Mouse (Mus musculus) heart, embryonic 16.5 days (tissue): Measurements from ENCODE around the gene Tada1. TPM values are rescaled to one million over a fixed set of nuclear protein-coding genes. Genes with fewer than 3 reads are reported as not detected.

ENCODE experiments used
- ATAC-seq: fragments of 200-750 bp; cut with Nextera tagmentation; replicated peaks from 2 replicates; pipeline ENCODE4 v1.8.0; 2017; ENCODE audit warnings: moderate number of reproducible peaks; ENCODE audit not compliant: insufficient read depth, low FRiP score; ENCODE audit errors: extremely low read depth
- H3K27ac ChIP-seq: fragments of 300-500 bp; sonication (generic); 2 replicates; pipeline ENCODE4 v1.5.1; 2014; ENCODE audit warnings: mild to moderate bottlenecking, low read length, control low read depth, moderate library complexity
- H3K27me3 ChIP-seq: fragments of 300-500 bp; sonication (generic); 2 replicates; pipeline ENCODE4 v1.6.1; 2014; ENCODE audit warnings: low read length, mixed read lengths; ENCODE audit not compliant: control insufficient read depth, insufficient read depth
- H3K36me3 ChIP-seq: fragments of 300-500 bp; sonication (generic); 2 replicates; pipeline ENCODE4 v1.6.1; 2014; ENCODE audit not compliant: control insufficient read depth, insufficient read depth
- H3K4me1 ChIP-seq: fragments of 300-500 bp; sonication (generic); 2 replicates; pipeline ENCODE4 v1.6.1; 2014; ENCODE audit warnings: low read length, mixed read lengths; ENCODE audit not compliant: control insufficient read depth, insufficient read depth
- H3K4me2 ChIP-seq: fragments of 300-500 bp; sonication (generic); 2 replicates; pipeline ENCODE4 v1.6.1; 2014; ENCODE audit warnings: low read depth, mild to moderate bottlenecking, control low read depth, low read length
- H3K4me3 ChIP-seq: fragments of 300-500 bp; sonication (generic); 2 replicates; pipeline ENCODE4 v1.5.1; 2014; ENCODE audit warnings: mild to moderate bottlenecking, control low read depth, low read length
- H3K9ac ChIP-seq: fragments of 300-500 bp; sonication (generic); 2 replicates; pipeline ENCODE4 v1.6.1; 2014; ENCODE audit warnings: low read length, control low read depth
- H3K9me3 ChIP-seq: fragments of 300-500 bp; sonication (generic); replicated peaks from 2 replicates; pipeline ENCODE4 v1.6.1; 2016; ENCODE audit warnings: low read length; ENCODE audit not compliant: control insufficient read depth
- WGBS: fragments of 180-500 bp; shearing (Covaris S2); extraction: QIAGEN DNeasy Blood & Tissue Kit; methylation state at CpG from one replicate; pipeline ENCODE4 v1.1.7; 2014; 5-methylcytosine and 5-hydroxymethylcytosine counted together
- polyA plus RNA-seq: library from polyadenylated mRNA; unstranded; fragments of >200 nt; fragmentation: Nextera tagmentation; extraction: Ambion mirVana; gene quantifications from 2 replicates; pipeline ENCODE4 v1.2.1, GENCODE M21; 2015

The Tada1 gene
- polyA plus RNA-seq = 36.0 and 36.9 TPM in 2 replicates

DNA sequence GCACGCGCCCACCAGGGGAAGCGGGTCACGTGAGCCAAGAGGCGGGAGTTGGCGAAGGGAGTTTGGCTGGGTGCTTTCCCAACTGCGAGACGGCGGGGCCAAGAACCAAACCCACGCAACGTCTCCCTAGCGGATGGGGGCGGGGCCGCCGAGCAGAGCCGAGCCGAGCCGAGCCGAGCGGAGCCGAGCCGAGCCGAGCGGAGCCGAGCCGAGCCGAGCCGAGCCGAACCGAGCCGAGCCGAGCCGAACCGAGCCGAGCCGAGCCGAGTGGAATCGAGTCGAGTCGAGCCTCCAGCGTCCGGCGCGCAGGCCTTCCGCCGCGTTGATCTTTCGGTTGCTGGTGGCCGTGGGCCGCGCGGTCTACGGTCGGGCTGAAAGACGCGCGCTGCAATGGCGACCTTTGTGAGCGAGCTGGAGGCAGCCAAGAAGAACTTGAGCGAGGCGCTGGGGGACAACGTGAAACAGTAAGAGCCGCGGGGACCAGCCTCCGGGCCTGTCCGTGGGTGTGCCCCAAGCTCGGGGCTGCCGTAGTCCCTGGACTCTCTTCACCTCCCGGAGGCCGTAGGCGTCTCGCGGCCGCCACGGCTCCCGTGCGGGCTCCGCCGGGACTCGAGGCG lies at the start of gene Tada1:
Gene Tada1 (plus strand): TSS at position 85 of the 617 bp plus-strand sequence.
- Histone ChIP-seq H3K4me2 (peak within 1 kb of the TSS; percentile 67), H3K4me1 (peaks cover 15% of the 10 kb centered on the region), H3K9me3 (no peaks in the 10 kb centered on the region), H3K27me3 (no peaks in the 10 kb centered on the region), H3K4me3 (peak within 1 kb of the TSS; percentile 86), H3K36me3 (peaks cover 10% of the 10 kb centered on the region), H3K9ac (peak within 1 kb of the TSS; percentile 97), H3K27ac (peak within 1 kb of the TSS; percentile 97)
- ATAC-seq = peak; percentile 93
- WGBS = under 1% methylated on average over 71 of the region's 81 CpGs

DNA sequence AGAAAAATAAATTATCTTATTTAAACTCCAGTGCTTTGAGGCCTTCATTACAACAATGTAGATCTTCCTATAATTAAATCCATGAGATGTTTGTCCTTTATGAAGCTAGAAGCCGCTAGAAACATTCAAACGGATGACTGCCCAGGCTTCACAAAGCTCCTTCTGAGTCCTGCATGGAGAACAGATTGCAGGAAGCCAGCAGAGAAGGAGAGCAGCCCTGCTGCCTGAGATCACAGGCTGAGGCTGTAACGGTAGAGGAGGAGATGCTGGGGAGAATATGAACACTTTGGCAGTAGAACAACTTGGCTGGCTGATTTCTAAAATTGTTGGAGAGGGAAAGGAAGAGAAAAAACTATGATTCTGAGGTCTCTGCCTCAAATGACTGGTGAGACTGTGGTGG lies 48.1 kb upstream of the Tada1 start:
- no peaks in the 10 kb centered on the region for H3K36me3 ChIP-seq
- no peak overlapping the region for H3K9ac ChIP-seq
- H3K9me3 ChIP-seq = no peaks in the 10 kb centered on the region
- no peak overlapping the region for H3K4me3 ChIP-seq
- H3K27ac ChIP-seq = no peak overlapping the region
- H3K27me3 ChIP-seq = no peaks in the 10 kb centered on the region
- no peak for ATAC-seq
- no peaks in the 10 kb centered on the region for H3K4me1 ChIP-seq
- 49% methylated on average over 3 of the region's 3 CpGs for WGBS
- H3K4me2 ChIP-seq = no peak overlapping the region

DNA sequence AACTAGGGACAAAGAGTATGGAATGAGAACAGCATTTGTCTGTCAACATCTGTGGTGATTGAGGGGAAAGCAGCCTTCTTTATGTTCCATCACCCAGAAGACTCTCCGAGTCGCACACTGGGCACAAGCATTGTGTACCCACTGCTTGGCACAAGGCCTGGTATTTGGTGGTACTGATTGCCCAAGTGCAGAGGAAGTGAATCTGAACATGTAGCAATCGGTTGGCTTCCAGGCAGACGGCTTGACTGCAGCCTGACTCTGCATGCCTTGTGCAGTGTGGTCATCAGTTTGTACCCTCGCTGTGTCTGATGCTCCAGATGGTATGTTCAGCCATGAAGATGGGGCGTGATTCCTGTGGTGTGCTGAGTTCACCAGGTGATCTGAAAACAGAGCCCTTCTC lies 39.8 kb upstream of the Tada1 start:
- 73% methylated on average over 6 of the region's 6 CpGs for WGBS
- no peaks in the 10 kb centered on the region for H3K36me3 ChIP-seq

DNA sequence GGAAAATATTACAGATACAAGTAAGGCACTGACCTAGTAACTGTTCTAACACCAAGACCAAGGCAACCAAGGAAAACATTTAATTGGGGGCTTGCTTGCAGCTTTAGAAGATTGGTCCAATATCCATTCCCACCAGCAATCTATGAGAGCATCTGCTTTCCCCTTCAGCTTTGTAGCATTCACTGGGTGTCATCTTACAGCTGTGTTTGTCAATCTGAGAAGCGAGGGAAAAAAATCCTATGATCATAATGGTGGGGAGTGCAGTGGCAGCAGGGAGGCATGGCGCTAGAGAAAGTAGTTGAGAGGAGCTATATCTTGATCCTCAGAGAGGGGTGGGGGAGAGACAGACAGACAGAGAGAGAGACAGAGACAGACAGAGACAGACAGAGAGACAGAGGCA lies 36.8 kb upstream of the Tada1 start:
- Histone ChIP-seq H3K9me3 (no peaks in the 10 kb centered on the region), H3K4me3 (no peak overlapping the region), H3K27me3 (no peaks in the 10 kb centered on the region), H3K36me3 (no peaks in the 10 kb centered on the region), H3K27ac (no peak overlapping the region), H3K4me2 (no peak overlapping the region), H3K4me1 (no peaks in the 10 kb centered on the region), H3K9ac (no peak overlapping the region)
- ATAC-seq = no peak
- 69% methylated on average over 2 of the region's 2 CpGs for WGBS

More for the DNA sequence above, 39.8 kb upstream of the Tada1 start:
- H3K4me2 ChIP-seq = no peak overlapping the region
- H3K27ac ChIP-seq = no peak overlapping the region
- no peaks in the 10 kb centered on the region for H3K4me1 ChIP-seq
- H3K27me3 ChIP-seq = no peaks in the 10 kb centered on the region
- H3K4me3 ChIP-seq = no peak overlapping the region
- no peaks in the 10 kb centered on the region for H3K9me3 ChIP-seq
- H3K9ac ChIP-seq = no peak overlapping the region
- ATAC-seq = no peak

DNA sequence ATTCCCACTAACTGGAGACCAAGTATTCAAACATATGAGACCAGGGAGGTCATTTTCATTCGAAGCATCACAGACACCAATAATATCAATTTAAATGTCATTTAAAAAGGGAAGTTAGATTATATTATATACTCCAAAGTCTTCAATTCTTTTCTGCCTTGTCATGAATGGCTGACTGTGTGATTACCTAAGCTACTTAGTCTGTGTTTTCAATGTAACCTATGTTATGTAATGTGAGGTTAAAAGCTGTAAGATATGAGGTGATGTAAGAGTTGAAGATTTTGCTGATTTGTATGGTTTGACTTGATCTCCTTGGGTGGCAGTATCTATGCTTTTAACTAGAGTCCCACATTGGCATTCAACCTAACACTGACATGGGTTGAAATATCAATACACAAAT lies 36.4 kb upstream of the Tada1 start:
- Histone ChIP-seq H3K9me3 (no peaks in the 10 kb centered on the region), H3K4me1 (no peaks in the 10 kb centered on the region), H3K36me3 (no peaks in the 10 kb centered on the region), H3K9ac (no peak overlapping the region), H3K27ac (no peak overlapping the region), H3K4me2 (no peak overlapping the region), H3K27me3 (no peaks in the 10 kb centered on the region), H3K4me3 (no peak overlapping the region)
- 70% methylated on average over 1 of the region's 1 CpGs for WGBS
- no peak for ATAC-seq

DNA sequence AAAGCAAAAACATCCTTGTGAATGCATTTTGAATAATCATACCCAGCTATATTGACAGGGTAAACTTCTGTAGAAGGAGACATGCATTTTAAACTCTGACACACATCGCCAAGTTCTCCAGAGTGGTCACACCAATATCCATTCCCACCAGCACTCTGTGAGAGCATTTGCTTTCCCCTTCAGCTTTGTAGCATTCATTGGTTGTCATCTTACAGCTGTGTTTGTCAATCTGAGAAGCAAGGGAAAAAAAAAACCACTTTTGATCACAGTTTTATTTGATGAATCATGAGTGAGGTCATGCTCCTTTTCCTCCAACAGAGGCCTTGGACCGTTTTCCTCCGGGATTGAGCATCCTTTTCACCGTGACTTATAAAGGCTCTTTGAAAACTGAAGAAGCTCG lies 35.3 kb upstream of the Tada1 start:
- no peaks in the 10 kb centered on the region for H3K27me3 ChIP-seq

DNA sequence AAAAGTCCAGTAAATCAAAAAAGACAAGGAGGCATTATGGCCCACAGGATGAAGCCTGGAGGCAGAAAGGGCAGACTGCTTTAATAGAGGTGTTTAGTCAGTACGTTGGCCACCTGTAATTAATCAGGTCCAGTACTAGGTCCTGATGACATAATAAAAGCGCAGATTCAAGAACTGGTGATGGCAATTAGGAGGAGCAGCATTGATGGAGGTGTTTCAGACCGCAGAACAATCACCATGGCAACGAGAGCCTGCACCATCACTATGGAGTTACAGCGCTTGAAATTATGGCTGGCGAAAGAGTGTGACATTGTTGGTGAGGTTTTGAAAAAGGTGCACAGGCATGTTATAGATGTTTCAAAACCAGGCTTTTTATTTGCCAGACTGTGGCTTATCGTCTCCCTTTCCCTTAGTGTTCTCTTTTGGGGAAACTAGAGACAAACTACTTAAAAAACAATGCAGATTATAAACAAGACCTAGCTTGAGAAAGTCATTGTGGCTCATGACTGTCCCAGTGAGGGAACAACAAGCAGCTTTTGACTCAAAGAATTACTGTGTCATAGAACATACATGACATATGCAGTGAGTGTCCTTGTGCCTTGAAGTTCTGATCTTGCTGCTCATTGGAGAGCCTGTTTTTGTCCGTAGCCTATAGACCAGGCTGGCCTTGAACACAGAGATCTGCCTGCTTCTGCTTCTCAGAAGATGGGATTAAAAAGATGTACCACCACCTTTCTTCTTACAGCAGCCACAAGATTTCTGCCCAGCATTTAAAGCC lies 34.4 kb upstream of the Tada1 start:
- Histone ChIP-seq H3K27ac (no peak overlapping the region), H3K36me3 (no peaks in the 10 kb centered on the region), H3K4me3 (no peak overlapping the region), H3K9ac (no peak overlapping the region), H3K4me2 (no peak overlapping the region), H3K9me3 (no peaks in the 10 kb centered on the region), H3K4me1 (no peaks in the 10 kb centered on the region), H3K27me3 (no peaks in the 10 kb centered on the region)
- 80% methylated on average over 8 of the region's 8 CpGs for WGBS
- ATAC-seq = no peak

More for the DNA sequence above, 35.3 kb upstream of the Tada1 start:
- 70% methylated on average over 5 of the region's 5 CpGs for WGBS
- Histone ChIP-seq H3K4me1 (no peaks in the 10 kb centered on the region), H3K27ac (no peak overlapping the region), H3K4me2 (no peak overlapping the region), H3K9ac (no peak overlapping the region), H3K36me3 (no peaks in the 10 kb centered on the region), H3K9me3 (no peaks in the 10 kb centered on the region), H3K4me3 (no peak overlapping the region)
- no peak for ATAC-seq

DNA sequence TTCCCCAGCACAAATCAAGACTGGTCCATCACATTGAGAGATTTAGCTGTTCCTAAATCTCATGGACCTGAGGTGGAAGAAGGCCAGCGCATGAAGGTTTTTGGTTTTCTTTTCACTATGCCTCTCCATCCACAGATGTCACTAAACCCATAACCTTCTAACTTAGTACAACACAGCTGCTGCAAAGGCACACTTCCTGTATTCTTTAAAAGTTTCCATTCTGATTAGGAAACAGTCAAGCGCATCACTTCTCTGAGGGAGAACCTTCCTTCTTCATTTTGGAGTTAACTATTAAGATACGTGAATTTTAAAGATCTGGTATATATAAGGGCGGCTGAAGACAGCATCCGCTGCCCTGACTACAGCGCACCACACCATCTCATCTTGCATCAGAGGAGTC lies 33.3 kb upstream of the Tada1 start:
- no peak overlapping the region for H3K4me2 ChIP-seq
- H3K9ac ChIP-seq = no peak overlapping the region
- no peaks in the 10 kb centered on the region for H3K4me1 ChIP-seq
- no peak overlapping the region for H3K4me3 ChIP-seq
- ATAC-seq = no peak
- no peaks in the 10 kb centered on the region for H3K9me3 ChIP-seq
- no peaks in the 10 kb centered on the region for H3K27me3 ChIP-seq
- no peaks in the 10 kb centered on the region for H3K36me3 ChIP-seq
- no peak overlapping the region for H3K27ac ChIP-seq
- WGBS = 89% methylated on average over 6 of the region's 6 CpGs

DNA sequence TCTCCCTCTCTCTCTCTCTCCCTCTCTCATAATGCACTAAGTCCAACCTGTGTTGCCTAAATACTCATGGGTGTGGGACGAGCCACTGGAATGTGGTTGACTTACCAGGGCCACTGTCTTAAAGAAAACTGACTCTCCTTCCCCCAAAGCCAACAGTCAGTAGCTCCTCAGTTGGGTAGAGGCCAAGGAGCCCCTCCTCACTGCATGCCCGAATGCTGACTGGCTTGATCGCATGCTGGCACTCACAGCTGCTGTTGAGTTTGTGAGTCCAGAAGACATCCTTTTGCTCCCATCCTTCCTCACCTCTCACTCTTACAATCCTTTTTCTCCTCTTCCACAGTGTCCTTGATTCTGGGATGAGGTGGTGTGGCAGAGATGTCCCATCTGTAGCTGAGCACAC lies 32.0 kb upstream of the Tada1 start:
- Histone ChIP-seq H3K27ac (no peak overlapping the region), H3K27me3 (no peaks in the 10 kb centered on the region), H3K4me2 (no peak overlapping the region), H3K36me3 (no peaks in the 10 kb centered on the region), H3K4me3 (no peak overlapping the region), H3K9ac (no peak overlapping the region), H3K4me1 (no peaks in the 10 kb centered on the region), H3K9me3 (no peaks in the 10 kb centered on the region)
- 66% methylated on average over 3 of the region's 3 CpGs for WGBS
- ATAC-seq = no peak
